Mouse (Mus musculus) heart, postnatal 36 days (tissue): Measurements from ENCODE around the gene Zfp750. TPM values are rescaled to one million over a fixed set of nuclear protein-coding genes. Genes with fewer than 3 reads are reported as not detected.

Experiments
- DNase-seq, 2 experiments: peaks; one replicate each; pipeline ENCODE4 v3.0.0; 2021 to 2022
- intact Hi-C: fragments of 180-260 bp; cut with DNase I; formaldehyde crosslinking; loops from one replicate; pipeline ENCODE4 v1.15.1; 2025
- total RNA-seq, 2 experiments: library from RNA; stranded (reverse); gene quantifications; 2 replicates each; pipeline ENCODE4 v1.2.3; 2021

Zfp750 gene
- total RNA-seq, 2 experiments from 2014 or later, result not detected

DNA sequence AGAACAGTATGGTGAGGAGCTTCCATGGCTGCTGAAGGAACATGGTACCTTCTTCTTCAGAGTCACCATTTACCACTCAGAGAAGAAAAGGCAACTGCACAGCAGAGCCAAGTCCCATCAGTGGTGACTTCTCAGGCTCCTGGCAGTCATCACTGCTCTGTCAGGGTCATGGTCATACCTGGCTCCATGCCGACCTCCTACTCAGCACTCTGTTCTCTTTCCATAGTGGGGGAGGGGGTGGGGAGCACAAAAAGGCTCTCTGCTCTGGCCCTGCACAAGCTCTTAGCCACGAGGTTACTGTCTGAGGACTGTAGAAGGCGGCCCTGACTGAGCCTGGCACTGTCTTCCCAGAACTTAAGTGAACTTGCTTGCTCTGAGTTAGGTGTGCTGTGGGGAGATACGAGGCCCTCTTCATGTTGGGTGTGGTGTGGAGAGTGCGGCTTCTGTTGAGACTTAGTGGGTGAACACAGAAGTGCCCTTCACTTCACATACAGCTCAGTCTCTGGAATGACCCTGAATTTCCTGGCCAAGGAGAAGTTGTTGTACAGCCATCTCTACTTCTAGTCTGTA, 24.2 kb upstream of the Zfp750 start:
- no peak for DNase-seq
- intact Hi-C loops, result no loop called here

DNA sequence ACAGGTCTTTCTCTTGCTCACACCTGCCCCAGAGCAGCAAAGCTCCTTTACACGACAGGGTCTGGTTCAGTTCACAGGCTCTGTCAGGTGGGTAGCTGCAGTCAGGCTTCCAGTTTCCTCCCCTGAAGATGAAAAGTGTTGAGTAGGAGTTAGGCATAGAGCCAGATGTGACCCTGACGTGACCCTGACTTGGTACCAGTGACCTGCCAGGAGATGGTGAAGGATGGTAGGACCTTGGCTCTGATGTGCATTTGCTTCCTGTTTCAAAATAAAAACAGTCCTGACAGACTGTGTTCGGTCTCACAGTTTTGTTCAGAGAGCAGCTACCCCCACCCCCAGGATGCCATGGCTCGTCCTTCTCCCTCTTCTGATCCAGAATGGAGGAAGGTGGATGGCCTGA, 23.3 kb upstream of the Zfp750 start:
- intact Hi-C loops, result no loop called here
- DNase-seq, result no peak

DNA sequence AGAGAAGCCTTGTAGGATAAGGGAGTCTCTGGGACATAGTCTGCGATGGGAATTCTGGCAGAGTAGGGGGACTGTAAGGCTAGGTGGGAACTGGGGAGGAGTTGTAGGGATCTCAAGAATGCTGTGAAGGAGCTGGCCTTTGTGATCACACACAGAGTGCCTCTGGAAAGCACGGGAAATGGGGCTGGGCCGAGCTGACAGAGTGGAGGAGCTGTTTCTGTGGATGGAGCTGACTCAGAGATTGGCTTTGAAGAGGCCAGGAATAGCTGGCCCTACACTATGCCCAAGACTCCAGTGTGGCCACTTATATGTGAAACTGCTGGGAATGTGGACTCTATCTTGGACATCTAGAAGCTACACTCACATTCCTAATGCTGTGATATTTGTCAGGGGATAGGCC, 17.4 kb upstream of the Zfp750 start:
- DNase-seq, result no peak
- intact Hi-C loops, result no loop called here

DNA sequence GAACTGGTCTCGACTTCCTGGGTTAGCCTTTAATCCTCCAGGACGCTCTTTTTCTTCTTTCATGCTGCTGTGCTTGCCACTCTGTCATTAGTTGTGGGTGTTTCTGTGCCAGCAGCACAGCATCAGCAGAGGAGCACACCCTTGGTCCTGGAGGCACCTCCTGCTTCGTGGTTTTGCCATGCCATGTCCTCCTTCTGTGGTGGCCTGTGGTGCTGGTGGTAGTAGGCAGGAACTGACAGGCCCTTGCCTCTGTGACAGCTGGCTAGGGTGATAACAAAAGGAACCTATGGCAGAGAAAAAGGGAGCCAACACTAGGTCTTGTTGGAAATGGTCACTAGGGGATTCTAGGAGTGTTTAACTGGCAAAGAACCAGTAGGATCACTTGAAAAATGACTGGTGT, 10.6 kb upstream of the Zfp750 start:
- intact Hi-C loops, result no loop called here
- no peak for DNase-seq

DNA sequence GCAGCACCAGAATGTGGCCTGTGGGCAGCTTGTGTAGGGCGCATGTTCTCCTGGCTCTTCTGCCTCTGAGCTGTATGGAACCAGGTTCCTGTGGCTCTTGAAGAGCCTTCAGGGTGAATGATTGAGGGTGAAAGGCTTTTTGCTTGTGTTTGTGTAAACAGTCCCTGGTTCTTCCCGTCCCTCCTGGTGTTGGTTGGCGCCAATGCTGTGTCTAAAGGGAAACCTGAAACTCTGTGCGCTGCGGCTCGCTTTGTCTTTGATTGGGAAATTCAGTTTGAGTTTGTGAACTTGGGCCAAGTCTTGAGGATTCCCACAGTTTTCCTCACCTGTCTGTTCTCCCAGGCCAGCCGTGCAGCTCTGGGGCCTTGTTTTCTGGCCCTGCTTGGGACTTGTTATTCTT, 5.1 kb upstream of the Zfp750 start:
- DNase-seq, result no peak
- intact Hi-C loops, result no loop called here

DNA sequence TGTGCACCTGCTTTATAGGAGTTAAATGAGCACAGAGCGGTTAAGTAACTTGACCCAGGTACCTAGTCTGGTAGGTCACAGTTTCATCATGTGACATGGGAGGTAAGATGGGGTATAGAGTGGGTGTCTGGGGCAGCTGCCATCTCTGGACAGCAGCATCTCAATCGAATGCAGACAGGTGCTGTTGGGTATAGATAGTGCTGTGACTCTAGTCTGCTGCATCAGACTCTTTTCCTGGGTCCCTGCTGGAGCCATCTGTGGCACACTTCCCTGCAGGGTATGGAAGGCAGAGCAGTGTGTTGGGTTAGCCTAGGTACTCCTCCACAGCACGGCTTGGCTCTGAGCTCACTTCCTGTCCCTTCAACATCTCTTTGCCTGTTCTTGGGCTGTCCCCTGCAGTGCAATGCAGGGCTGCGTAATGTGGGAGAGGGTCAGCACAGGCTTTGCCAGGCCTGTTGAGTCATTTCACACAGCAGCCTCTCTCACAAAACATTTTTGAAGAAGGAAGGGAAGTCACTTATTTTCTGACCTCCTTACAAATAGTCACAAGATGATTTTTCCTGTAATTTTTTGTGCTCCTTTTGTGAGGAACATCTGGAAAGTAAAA, 3.1 kb upstream of the Zfp750 start:
- DNase-seq, result no peak
- intact Hi-C loops, result no loop called here

DNA sequence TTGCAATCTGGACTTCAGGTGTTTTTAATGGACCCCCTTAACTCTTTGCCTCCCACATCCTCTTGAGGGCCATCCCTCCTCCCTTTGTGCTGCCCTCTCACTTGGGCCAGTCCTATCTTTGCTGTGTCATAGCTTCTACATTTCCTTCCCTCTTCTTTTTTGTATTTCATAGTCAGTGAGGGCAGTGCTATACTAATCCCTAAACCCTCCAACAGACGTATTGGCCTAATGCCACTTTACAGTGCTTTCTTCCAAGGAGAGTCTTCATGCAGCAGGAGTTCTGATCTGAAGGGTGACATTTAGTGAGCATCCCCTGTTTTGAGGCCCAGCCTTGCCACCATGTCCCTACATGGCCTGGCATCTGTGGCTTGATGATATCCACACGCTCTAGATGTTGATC, 1.6 kb upstream of the Zfp750 start:
- intact Hi-C loops, result no loop called here
- no peak for DNase-seq

DNA sequence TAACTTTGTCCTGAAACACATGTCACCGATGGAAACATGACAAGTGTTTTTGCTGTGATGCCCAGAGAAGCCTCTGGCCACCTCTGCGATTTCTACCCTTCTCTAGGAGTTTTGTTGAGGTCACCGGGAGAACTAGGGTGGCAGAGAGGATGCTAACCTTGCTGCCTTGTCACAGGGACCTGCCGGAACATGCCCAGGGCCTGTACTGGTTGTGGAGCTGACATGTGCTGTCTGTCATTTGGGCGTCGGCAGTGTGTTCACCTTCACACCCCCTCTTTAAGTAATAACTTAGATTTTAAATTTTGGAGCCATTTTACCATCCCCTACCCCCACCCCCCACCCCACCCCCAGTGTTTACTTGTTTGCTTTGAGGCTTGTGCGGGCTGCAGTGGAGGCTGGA, 570 bp upstream of the Zfp750 start:
- intact Hi-C loops, result no loop called here
- DNase-seq, result no peak

DNA sequence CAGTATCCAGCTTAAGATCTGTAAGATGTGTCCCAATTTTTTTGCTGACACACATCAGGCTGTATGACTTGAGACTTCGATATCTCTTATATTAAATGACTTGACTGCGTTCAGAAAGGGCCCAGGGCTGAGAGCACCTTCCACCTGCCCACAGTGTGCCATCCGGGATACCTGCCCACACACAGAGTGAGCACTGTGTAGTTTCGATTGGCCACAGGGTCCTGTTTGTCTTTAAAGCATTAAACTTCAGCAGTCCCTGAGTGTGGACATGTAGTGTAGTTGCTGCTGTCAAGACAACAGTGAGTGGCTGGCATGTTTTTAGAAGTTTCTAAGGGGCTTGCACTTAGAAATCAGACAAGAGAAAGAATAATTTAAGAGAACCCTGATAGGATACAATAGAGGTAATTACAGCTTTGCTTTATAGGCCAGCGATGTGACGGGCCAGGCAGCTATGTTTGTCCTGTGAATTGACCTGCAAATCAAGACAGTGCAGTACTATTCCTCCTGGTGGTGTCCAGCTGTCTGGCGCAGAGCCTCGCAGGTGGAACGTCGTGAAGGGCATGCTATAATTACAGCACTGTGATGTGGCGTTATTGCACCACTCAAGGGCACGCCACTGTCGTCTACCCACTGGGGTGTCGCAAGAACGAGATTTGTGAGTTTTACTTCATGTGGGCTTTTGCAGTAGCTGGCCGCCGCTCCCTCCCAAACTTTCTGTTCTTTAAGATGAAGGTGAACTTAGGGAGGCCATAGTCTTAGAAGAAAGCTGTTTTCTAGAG, 1.3 kb downstream of the Zfp750 start:
- peak in 1 of 2 experiments; percentile 10 for DNase-seq
- intact Hi-C loops, result no loop called here

DNA sequence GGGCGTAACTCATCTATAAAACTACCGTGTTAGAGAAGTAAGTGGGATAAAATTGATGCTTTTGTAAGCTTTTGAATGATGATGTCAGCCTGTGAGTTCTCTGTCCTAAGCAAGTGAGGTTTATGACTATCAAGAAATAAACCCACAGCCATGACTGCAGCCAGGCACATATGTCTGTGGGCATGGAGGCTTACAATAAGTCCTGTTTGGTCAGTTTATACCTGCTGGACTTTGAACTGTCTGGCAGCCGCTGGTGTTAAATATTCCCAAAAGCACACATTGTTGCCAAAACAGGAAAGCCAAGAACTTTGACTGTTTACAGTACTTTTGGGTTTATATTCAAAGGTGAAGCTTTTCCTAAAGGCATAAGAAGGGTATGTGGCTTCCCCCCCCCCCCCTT, 2.2 kb downstream of the Zfp750 start:
- DNase-seq, result no peak
- intact Hi-C loops, result no loop called here

DNA sequence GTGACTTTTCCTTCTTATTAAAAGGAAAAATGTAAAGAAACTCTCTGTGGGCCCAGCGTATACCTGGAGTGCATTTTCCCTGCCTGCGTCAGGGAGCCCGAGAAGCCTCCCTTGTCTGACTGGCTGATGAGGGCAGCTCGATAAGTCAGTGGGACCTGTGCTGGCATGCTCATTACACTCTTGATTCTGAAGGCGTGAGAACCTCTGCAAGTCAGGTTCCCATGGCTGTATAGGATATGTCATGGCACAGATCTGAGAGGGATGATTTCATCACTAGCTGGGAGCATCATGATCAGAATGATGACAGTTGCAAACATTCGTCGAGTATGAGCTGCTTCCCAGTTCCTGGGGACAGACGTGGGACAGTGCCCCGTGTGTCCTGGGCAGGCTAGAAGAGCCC, 3.1 kb downstream of the Zfp750 start:
- intact Hi-C loops, result no loop called here
- no peak for DNase-seq

DNA sequence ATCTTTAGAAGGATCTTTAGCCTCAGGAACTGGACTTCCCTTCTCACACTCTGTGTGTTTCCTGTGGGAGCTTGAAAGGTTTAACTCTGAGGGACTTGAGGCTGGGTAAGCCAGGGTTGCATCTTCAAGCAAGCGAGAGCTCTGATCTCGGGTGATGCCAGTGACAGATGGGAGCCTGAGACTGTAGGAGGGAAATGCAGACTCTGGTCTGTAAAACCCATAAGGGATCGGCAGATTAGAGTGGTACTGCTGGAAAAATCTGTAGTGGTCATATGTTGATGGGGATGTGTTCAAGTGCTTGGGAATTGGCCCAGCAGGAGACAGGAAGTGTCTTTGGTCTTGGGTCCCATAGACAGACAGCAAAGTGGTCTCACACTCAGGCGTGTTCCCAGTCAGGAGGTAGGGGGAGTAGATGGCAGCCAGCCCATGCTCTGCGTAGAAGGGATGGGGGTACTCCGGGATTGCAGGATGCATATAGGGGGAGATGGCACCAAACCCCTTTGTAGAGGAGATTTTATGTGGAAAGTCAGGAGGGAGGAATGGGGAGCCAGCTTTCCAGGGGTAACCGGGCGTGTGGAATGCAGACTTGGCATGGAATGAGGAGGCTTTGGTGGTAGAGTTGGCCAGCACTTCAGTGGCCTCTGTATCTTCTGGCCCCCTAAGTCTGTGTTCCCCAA, 6.1 kb downstream of the Zfp750 start:
- intact Hi-C loops, result no loop called here
- DNase-seq, result no peak

DNA sequence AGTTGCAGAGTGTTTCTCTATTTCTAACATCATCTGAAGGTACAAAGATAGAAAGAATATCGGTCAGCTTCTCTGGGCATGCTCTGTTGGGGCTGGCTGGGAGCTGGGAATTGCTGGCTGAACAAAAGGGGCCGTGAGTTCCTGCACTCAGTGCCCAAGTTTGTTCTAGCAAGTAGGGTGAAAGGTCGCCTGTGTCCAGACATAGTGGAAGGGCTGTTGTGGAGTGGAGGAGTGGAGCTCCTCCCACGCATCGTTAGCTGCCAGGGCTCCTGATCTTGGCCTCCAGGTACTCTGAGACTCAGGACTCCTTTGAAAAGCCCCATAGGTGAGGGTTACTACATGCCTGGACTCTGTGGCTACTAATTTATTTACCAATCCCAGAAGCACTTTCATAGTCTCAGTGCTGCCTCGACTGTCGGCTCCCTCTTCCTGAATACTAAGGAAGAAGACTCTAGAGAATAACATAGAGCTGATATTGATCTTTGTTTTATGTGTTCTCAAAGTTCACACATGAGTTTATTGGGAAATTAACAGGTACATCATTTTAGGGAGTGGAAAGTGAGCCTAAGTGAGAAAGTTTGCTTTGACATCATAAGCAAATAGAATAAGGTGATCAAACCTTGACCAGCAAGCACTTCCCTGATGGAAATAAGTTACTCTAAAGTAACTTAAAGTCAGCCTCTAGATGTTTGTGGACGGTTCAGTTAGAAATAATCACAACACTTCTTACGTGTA, 8.5 kb downstream of the Zfp750 start:
- intact Hi-C loops, result no loop called here
- DNase-seq, result no peak

DNA sequence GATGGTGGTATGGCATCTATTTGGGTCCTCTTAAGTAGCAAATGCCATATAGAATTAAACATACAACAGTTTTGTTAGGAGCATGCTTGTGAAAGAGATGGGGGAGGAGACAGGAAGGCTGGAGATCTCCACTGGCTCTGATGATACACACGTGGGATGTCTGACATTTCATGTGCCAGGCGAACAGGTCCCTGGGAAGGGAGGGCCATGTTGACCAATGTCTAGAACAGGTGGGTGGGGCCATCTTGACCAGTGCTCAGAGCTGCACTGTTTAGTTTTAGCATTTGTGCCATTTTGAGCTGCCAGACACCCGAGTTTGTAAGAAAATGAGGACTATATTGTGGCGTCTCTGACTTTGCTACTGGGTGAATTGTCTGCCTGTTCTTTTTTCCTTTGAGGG, 10.7 kb downstream of the Zfp750 start:
- no peak for DNase-seq
- intact Hi-C loops, result no loop called here

DNA sequence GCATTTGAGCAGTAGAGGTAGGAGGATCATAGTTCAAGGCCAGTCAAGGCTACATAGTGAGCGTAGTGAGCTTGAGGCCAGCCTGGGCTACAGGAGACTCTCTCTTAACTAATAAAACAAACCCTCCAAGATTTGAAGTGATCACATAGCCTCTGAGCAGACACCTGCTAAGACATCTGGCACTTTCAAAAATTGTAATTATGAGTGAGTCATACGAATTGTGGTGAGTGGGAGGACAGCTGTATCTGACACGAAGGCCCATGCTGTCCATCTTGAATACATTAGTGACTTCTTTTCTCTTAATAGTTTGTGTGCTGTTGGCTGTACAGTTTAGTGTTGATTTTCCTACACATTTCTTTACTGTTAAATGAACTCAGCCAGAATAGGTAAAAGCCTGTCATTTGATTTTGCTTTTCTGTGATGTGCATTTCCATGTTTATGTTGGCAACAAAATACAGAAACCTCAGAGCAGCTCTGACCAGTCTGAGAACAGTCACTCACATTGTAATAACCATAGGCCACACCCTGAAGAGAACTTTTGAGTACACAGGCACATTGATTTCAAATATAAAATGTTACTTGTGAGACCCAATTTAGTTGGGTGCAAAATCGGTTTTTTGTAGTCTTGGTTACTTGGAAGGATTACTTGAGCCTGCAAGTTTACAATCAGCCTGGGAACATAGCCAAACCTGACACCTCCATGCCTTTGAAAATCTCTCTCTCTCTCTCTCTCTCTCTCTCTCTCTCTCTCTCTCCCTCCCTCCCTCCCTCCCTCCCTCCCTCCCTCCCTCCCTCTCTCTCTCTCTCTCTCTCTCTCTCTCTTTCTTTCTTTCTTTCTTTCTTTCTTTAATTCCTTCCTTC, 16.9 kb downstream of the Zfp750 start:
- intact Hi-C loops, result no loop called here
- no peak for DNase-seq

DNA sequence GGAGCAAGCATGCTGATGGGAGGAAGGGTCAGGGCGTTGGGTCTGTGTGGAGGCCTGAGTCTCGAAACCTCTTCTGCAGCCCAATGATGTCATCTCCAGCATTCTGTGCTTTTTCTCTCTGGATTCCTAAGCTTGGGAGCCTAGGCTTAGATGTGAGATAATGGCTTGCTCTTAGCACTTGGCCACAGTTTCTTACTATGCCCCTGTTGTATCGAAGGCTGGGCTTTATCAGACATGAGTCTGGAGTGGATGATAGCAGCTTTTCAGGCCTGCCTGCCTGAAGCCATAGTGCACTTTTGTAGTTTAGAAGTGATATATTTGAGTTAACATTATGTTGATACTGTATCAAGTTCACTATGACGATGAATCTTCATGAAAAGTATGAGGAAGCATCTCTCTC, 17.6 kb downstream of the Zfp750 start:
- no peak for DNase-seq
- intact Hi-C loops, result no loop called here

DNA sequence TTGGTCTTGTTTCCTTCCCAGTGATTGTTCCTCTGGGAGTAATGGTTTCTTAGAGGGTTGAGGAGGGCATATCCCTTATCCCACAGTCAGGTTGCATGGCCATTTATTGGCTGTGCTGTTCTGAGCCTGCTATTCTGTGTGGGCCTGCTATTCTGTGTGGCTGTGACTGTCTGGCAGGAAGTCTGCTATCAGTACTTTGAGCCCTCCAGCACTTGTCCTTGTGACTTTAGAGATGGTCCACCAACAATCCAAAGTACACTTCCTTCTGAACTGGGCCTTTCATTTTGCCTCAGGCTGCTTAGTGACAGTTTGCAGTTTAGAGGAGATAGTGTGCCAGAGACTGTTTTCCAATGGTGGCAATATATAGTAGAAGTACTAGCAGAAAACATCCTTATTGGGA, 18.5 kb downstream of the Zfp750 start:
- DNase-seq, result no peak
- intact Hi-C loops, result no loop called here

DNA sequence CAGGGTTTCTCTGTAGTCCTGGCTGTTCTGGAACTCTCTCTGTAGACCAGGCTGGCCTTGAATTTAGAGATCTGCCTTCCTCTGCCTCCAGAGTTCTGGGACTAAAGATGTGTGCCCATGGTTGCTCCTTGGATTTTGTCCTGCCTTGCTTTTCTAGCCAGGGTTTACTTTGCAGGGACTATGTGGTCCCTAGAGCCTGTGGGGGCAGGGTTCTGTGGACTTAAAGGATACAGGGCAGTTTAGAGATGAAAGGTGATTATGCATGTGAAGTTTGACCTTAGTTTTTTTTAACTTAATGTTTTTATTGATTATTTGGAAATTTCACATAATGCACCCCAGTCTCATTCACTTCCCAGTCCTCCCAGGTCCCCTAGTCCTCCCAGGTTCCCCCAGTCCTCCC, 28.5 kb downstream of the Zfp750 start:
- no peak for DNase-seq
- intact Hi-C loops, result no loop called here

DNA sequence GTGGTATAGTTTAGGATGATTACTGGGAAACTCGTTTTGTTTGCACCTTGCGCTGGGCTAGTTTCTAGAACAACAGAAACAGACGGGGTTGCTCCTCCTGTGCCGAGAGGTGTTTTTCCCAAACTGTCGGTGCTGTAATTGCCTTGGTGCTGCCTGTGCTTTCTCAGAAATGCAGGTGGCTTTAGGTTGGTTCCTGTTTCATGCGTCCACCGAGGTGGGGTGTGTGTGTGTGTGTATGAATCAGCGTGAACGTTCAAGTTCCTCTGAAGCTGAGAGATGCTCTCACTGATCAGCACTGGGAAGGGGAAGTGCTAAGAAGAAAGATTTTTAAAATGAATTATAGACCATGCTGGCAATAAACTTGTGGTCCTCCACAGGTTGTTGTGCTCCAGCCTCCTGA, 33.3 kb downstream of the Zfp750 start:
- no peak for DNase-seq
- intact Hi-C loops, result no loop called here

DNA sequence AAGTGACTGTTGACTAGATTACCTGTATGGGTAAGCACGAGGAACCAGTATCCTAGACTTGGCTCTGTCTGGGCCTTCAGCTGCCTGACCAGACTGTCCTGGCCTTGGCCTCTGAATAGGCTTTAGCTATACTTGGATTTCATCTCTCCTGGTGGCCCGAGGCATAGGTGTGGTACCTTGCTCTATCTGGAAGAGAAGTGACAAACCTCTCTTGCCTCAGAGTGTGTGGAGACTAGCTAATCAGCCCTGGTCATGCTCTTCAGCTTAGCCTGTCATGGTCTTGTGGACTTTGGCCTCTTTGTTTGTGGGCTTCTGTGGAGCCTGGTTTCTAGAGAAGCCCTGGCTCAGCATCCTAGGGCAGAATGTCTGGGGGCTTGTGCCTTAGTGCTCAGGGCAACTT, 38.0 kb downstream of the Zfp750 start:
- no peak for DNase-seq
- intact Hi-C loops, result no loop called here
